Mouse (Mus musculus) CH12.LX (cell line): ENCODE data around the gene Sp3. TPM values are rescaled to one million over a fixed set of nuclear protein-coding genes. Genes with fewer than 3 reads are reported as not detected.
A peak's percentile ranks its signal among the peaks of the same experiment; 100 is the strongest.

Experiments used
- DNase-seq: peaks from one replicate; pipeline ENCODE4 v3.0.0-alpha.2; 2013; ENCODE audit errors: extremely low read depth
- H3K27ac ChIP-seq: 2 replicates; pipeline ENCODE4 v1.5.1; 2012; ENCODE audit warnings: low read depth, mild to moderate bottlenecking, control low read depth, moderate library complexity; ENCODE audit not compliant: insufficient read depth
- H3K27me3 ChIP-seq: replicated peaks from 2 replicates; pipeline ENCODE3; 2012; ENCODE audit warnings: inconsistent platforms
- H3K36me3 ChIP-seq, 2 experiments: replicated peaks in 1 of 2; 2 replicates each; pipeline versions ENCODE3 to v1.6.1; 2012; ENCODE audit warnings: inconsistent platforms in 1 of 2, low read length in 1 of 2, mild to moderate bottlenecking in 1 of 2, mixed read lengths in 1 of 2, moderate library complexity in 1 of 2; ENCODE audit not compliant: control insufficient read depth in 1 of 2, insufficient read depth in 1 of 2
- H3K4me1 ChIP-seq, 2 experiments: 2 replicates each; pipeline ENCODE4 v1.6.1; 2012; ENCODE audit warnings: inconsistent platforms in 1 of 2, moderate library complexity in 1 of 2; ENCODE audit not compliant: insufficient read depth in 2 of 2, control insufficient read depth in 1 of 2
- H3K4me2 ChIP-seq: 2 replicates; pipeline ENCODE4 v1.6.1; 2012; ENCODE audit warnings: low read depth, mild to moderate bottlenecking, control low read depth; ENCODE audit not compliant: poor library complexity, insufficient read depth, severe bottlenecking
- H3K4me3 ChIP-seq, 3 experiments: fragments of 150-350 bp in 1 of 3; sonication (generic) in 1 of 3; replicated peaks in 1 of 3; 2 replicates each; pipeline versions ENCODE3 to v1.5.1; 2011 to 2012; ENCODE audit warnings: low read depth in 2 of 3, low read length in 2 of 3, mild to moderate bottlenecking in 2 of 3, moderate library complexity in 2 of 3, control low read depth in 1 of 3, improper control_type of control experiment in 1 of 3, inconsistent platforms in 1 of 3, mixed read lengths in 1 of 3; ENCODE audit not compliant: poor library complexity in 1 of 3
- H3K79me2 ChIP-seq: replicated peaks from 2 replicates; pipeline ENCODE4 v1.6.1; 2012; ENCODE audit warnings: mild to moderate bottlenecking, moderate library complexity; ENCODE audit not compliant: control insufficient read depth, poor library complexity, insufficient read depth, severe bottlenecking; ENCODE audit errors: extremely low read depth
- H3K9ac ChIP-seq: 2 replicates; pipeline ENCODE4 v1.6.1; 2012; ENCODE audit warnings: low read depth, mild to moderate bottlenecking, control low read depth, moderate library complexity; ENCODE audit not compliant: insufficient read depth
- H3K9me3 ChIP-seq: replicated peaks from 2 replicates; pipeline ENCODE3; 2012; ENCODE audit warnings: low read length, inconsistent platforms, mixed read lengths
- CHD1 ChIP-seq: IDR thresholded peaks from 2 replicates; pipeline ENCODE4 v1.6.1; 2012; ENCODE audit warnings: low read depth, low read length, improper control_type of control experiment, inconsistent platforms
- CHD2 ChIP-seq: IDR thresholded peaks from 2 replicates; pipeline ENCODE4 v1.6.1; 2011; ENCODE audit warnings: low read length, improper control_type of control experiment
- CTCF ChIP-seq, 2 experiments: IDR thresholded peaks in 1 of 2; conservative IDR thresholded peaks in 1 of 2; 2 replicates each; pipeline ENCODE4 v1.5.1; 2011 to 2012; ENCODE audit warnings: low read depth in 2 of 2, low read length in 2 of 2, improper control_type of control experiment in 1 of 2, inconsistent platforms in 1 of 2, mild to moderate bottlenecking in 1 of 2, moderate library complexity in 1 of 2
- E2F4 ChIP-seq: IDR thresholded peaks from 2 replicates; pipeline ENCODE4 v1.6.1; 2011; ENCODE audit warnings: low read depth, low read length, improper control_type of control experiment; ENCODE audit not compliant: insufficient replicate concordance
- ETS1 ChIP-seq: conservative IDR thresholded peaks from 2 replicates; pipeline ENCODE4 v1.6.1; 2012; ENCODE audit warnings: low read depth, mild to moderate bottlenecking, inconsistent platforms, low read length, improper control_type of control experiment, moderate library complexity
- GABPA ChIP-seq: IDR thresholded peaks from 2 replicates; pipeline ENCODE4 v1.6.1; 2012; ENCODE audit warnings: low read depth, low read length, improper control_type of control experiment, inconsistent platforms; ENCODE audit not compliant: insufficient replicate concordance
- IRF4 ChIP-seq: IDR thresholded peaks from 2 replicates; pipeline ENCODE4 v1.6.1; 2014; ENCODE audit warnings: low read depth, mild to moderate bottlenecking, inconsistent platforms, low read length, improper control_type of control experiment
- MAX ChIP-seq: IDR thresholded peaks from 2 replicates; pipeline ENCODE4 v1.6.1; 2011; ENCODE audit warnings: low read length, improper control_type of control experiment
- MAZ ChIP-seq: IDR thresholded peaks from 2 replicates; pipeline ENCODE4 v1.6.1; 2012; ENCODE audit warnings: low read depth, mild to moderate bottlenecking, inconsistent platforms, low read length, improper control_type of control experiment, moderate library complexity
- MEF2A ChIP-seq: IDR thresholded peaks from 2 replicates; pipeline ENCODE4 v1.6.1; 2014; ENCODE audit warnings: low read depth, mild to moderate bottlenecking, inconsistent platforms, low read length, improper control_type of control experiment, borderline replicate concordance
- MXI1 ChIP-seq: IDR thresholded peaks from 2 replicates; pipeline ENCODE4 v1.6.1; 2011; ENCODE audit warnings: mild to moderate bottlenecking, low read depth, low read length, improper control_type of control experiment
- NELFE ChIP-seq: IDR thresholded peaks from 2 replicates; pipeline ENCODE4 v1.6.1; 2011; ENCODE audit warnings: low read depth, low read length, improper control_type of control experiment
- NRF1 ChIP-seq: IDR thresholded peaks from 2 replicates; pipeline ENCODE4 v1.6.1; 2014; ENCODE audit warnings: low read depth, mild to moderate bottlenecking, inconsistent platforms, low read length, improper control_type of control experiment, moderate library complexity
- POLR2A ChIP-seq: IDR thresholded peaks from 2 replicates; pipeline ENCODE4 v1.6.1; 2011; ENCODE audit warnings: low read depth, mild to moderate bottlenecking, improper control_type of control experiment, low read length
- SMC3 ChIP-seq: IDR thresholded peaks from 2 replicates; pipeline ENCODE4 v1.6.1; 2011; ENCODE audit warnings: low read depth, low read length, improper control_type of control experiment
- TBP ChIP-seq: conservative IDR thresholded peaks from 2 replicates; pipeline ENCODE4 v1.6.1; 2011; ENCODE audit warnings: low read depth, low read length, improper control_type of control experiment
- TCF12 ChIP-seq: IDR thresholded peaks from 2 replicates; pipeline ENCODE4 v1.6.1; 2014; ENCODE audit warnings: low read depth, mild to moderate bottlenecking, inconsistent platforms, low read length, improper control_type of control experiment
- USF1 ChIP-seq: IDR thresholded peaks from 2 replicates; pipeline ENCODE4 v1.6.1; 2014; ENCODE audit warnings: low read depth, mild to moderate bottlenecking, inconsistent platforms, low read length, improper control_type of control experiment
- ZMIZ1 ChIP-seq: IDR thresholded peaks from 2 replicates; pipeline ENCODE4 v1.6.1; 2012; ENCODE audit warnings: low read depth, mild to moderate bottlenecking, inconsistent platforms, low read length, improper control_type of control experiment
- ZNF384 ChIP-seq: IDR thresholded peaks from 2 replicates; pipeline ENCODE4 v1.6.1; 2012; ENCODE audit warnings: low read depth, low read length, improper control_type of control experiment, inconsistent platforms
- dilution Hi-C: fragments of 300-500 bp; cut with MboI; formaldehyde crosslinking; loops from 2 replicates; pipeline ENCODE4 v1.14.3; 2020; ENCODE audit warnings: low sequenced_read_pairs; ENCODE audit not compliant: extremely low pct_unique_long_range_greater_than_20kb, extremely low pct_ligation_motif_present
- in situ Hi-C: fragments of 300-500 bp; cut with MboI; formaldehyde crosslinking; loops from 3 replicates; pipeline ENCODE4 v1.14.3; 2019; ENCODE audit warnings: low sequenced_read_pairs, low pct_ligation_motif_present, low pct_unique_long_range_greater_than_20kb, mixed read lengths
- polyA plus RNA-seq: library from polyadenylated mRNA; unstranded; fragments of >175 nt; gene quantifications from 2 replicates; pipeline ENCODE4 v1.2.1, GENCODE M21; 2012; ENCODE audit warnings: low read depth; ENCODE audit not compliant: insufficient read length
- total RNA-seq, 2 experiments: library from RNA; depleted of rRNA; stranded (reverse); fragments of 300-350 nt in 1 of 2; fragments of >200 nt in 1 of 2; gene quantifications; 2 replicates each; pipeline ENCODE4 v1.2.3; 2012 to 2014

The Sp3 gene
- total and polyA plus RNA-seq, 3 experiments = 37.7 to 86.8 (median 40.4) TPM

DNA sequence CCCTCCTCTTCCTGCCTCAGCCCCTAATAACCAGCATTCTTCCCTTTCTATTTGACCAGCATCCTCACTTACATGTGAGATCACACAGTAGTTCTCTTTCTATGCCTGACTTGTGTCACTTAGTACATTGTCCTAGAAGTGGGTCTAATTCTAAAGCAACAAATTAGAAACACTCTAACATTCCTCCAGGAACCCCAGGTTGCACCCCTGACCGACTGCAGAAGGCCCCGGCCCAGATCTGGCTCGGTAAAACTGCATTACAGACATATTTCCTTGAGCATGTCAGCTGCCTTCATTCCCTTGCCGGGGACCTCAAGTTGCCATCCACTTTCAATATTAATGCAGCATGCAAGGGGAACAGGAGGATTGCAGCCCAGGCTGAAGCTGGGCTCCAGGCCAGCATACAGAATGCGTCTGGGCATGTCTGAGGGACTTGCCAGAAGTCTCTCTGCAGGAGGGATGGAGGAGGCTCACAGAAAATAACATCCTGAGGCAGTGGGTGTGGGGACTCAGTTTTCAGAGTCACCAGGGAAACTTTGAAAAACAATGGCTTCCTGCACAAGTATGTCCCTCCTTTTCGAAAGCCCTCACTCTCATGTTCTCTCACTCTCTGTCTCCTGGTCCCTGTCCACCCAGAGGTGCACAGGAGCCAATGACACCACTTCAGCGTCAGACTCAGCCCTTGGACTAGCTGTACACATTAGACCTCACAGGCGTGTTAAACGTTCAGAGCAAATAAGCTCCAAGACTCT lies 15.3 kb upstream of the Sp3 start:
- H3K9me3 ChIP-seq = peaks cover 5% of the 10 kb centered on the region
- peak; percentile 54 for DNase-seq
- peaks cover 2 to 33% of the 10 kb centered on the region in 2 experiments for H3K4me1 ChIP-seq
- in situ Hi-C loops = loop anchor here (5.0 kb wide), 1 partner anchor 57 kb away; no protein-coding TSS in a partner anchor
- H3K4me3 ChIP-seq = no peak overlapping the region
- peak overlapping the region; percentile 92 for H3K27ac ChIP-seq
- 0 out of 2 replicates have a peak, but pooled peaks have one; percentile 32 for TF ChIP-seq E2F4
- TF ChIP-seq USF1 = no peak
- TF ChIP-seq MXI1 = peak; percentile 24; the same call in 1 of the 2 replicates
- TF ChIP-seq CTCF (conservative IDR thresholded peaks at IDR 0.05 in 1 of 2, IDR thresholded peaks at IDR 0.05 in 1 of 2; ENCODE audit: low read depth in 2 of 2, low read length in 2 of 2) = no peak
- TF ChIP-seq MEF2A = peak; percentile 46; the same call in 1 of the 2 replicates
- peak; percentile 69 for TF ChIP-seq IRF4
- 0 out of 2 replicates have a peak, but pooled peaks have one; percentile 48 for TF ChIP-seq TBP
- peak; percentile 25; the same call in 1 of the 2 replicates for TF ChIP-seq ZMIZ1
- 0 out of 2 replicates have a peak, but pooled peaks have one; percentile 71 for TF ChIP-seq MAZ
- TF ChIP-seq NRF1 = peak; percentile 60; the same call in 1 of the 2 replicates
- peak; percentile 83 for TF ChIP-seq TCF12
- peak; percentile 48; the same call in 1 of the 2 replicates for TF ChIP-seq NELFE
- TF ChIP-seq SMC3 = peak; percentile 22; the same call in 1 of the 2 replicates
- TF ChIP-seq MAX = no peak
- TF ChIP-seq POLR2A = peak; percentile 28; the same call in 1 of the 2 replicates
- TF ChIP-seq CHD1 = peak; percentile 72; the same call in 1 of the 2 replicates
- TF ChIP-seq GABPA = no peak
- peak; percentile 46; the same call in 1 of the 2 replicates for TF ChIP-seq ETS1
- TF ChIP-seq ZNF384 = no peak
- peak; percentile 51 for TF ChIP-seq CHD2
- H3K79me2 ChIP-seq = no peaks in the 10 kb centered on the region
- dilution Hi-C loops = no loop called here
- no peaks in the 10 kb centered on the region for H3K36me3 ChIP-seq
- H3K4me2 ChIP-seq = peak overlapping the region; percentile 44
- no peaks in the 10 kb centered on the region for H3K27me3 ChIP-seq
- H3K9ac ChIP-seq = peak overlapping the region; percentile 95
